Mouse (Mus musculus) heart, embryonic 14.5 days (tissue): Measurements from ENCODE around the gene Stoml3. TPM values are rescaled to one million over a fixed set of nuclear protein-coding genes. Genes with fewer than 3 reads are reported as not detected.
A peak's percentile ranks its signal among the peaks of the same experiment; 100 is the strongest.

Source experiments
- ATAC-seq: fragments of 200-750 bp; cut with Nextera tagmentation; 2 replicates; pipeline ENCODE4 v1.8.0; 2017; ENCODE audit warnings: low read depth, moderate TSS enrichment; ENCODE audit not compliant: insufficient number of reproducible peaks, insufficient read depth, low FRiP score
- H3K27ac ChIP-seq, 2 experiments: fragments of 200-500 bp in 1 of 2; fragments of 300-500 bp in 1 of 2; sonication (generic) in 1 of 2; replicated peaks in 1 of 2; 2 replicates each; pipeline ENCODE4 v1.5.1; 2012 to 2014; ENCODE audit warnings: low read depth in 2 of 2, low read length in 2 of 2, control low read depth in 1 of 2, mild to moderate bottlenecking in 1 of 2, mixed read lengths in 1 of 2; ENCODE audit not compliant: control insufficient read depth in 1 of 2, insufficient read depth in 1 of 2
- H3K27me3 ChIP-seq: fragments of 300-500 bp; sonication (generic); 2 replicates; pipeline ENCODE4 v1.6.1; 2014; ENCODE audit warnings: mild to moderate bottlenecking, low read length, control low read depth; ENCODE audit not compliant: control insufficient read depth, insufficient read depth
- H3K36me3 ChIP-seq: fragments of 300-500 bp; sonication (generic); 2 replicates; pipeline ENCODE4 v1.6.1; 2014; ENCODE audit warnings: mild to moderate bottlenecking, control low read depth, low read length, mixed read lengths; ENCODE audit not compliant: control insufficient read depth, insufficient read depth
- H3K4me1 ChIP-seq, 2 experiments: fragments of 200-500 bp in 1 of 2; fragments of 300-500 bp in 1 of 2; sonication (generic) in 1 of 2; 2 replicates each; pipeline ENCODE4 v1.6.1; 2012 to 2014; ENCODE audit warnings: low read length in 2 of 2, control low read depth in 1 of 2, mixed read lengths in 1 of 2; ENCODE audit not compliant: control insufficient read depth in 2 of 2, insufficient read depth in 2 of 2
- H3K4me2 ChIP-seq: fragments of 300-500 bp; sonication (generic); 2 replicates; pipeline ENCODE4 v1.6.1; 2014; ENCODE audit warnings: mild to moderate bottlenecking, low read length
- H3K4me3 ChIP-seq, 2 experiments: fragments of 200-500 bp in 1 of 2; fragments of 300-500 bp in 1 of 2; sonication (generic) in 1 of 2; 2 replicates each; pipeline ENCODE4 v1.5.1; 2012 to 2014; ENCODE audit warnings: low read length in 2 of 2, mild to moderate bottlenecking in 2 of 2, control low read depth in 1 of 2, low read depth in 1 of 2, moderate library complexity in 1 of 2; ENCODE audit not compliant: control insufficient read depth in 1 of 2, insufficient read depth in 1 of 2
- H3K9ac ChIP-seq: fragments of 300-500 bp; sonication (generic); 2 replicates; pipeline ENCODE4 v1.6.1; 2014; ENCODE audit warnings: mild to moderate bottlenecking, low read length
- H3K9me3 ChIP-seq: fragments of 300-500 bp; sonication (generic); 2 replicates; pipeline ENCODE4 v1.6.1; 2016; ENCODE audit warnings: low read length, control low read depth; ENCODE audit not compliant: control insufficient read depth
- WGBS: fragments of 180-500 bp; shearing (Covaris S2); extraction: QIAGEN DNeasy Blood & Tissue Kit; methylation state at CpG from one replicate; pipeline ENCODE4 v1.1.7; 2014; 5-methylcytosine and 5-hydroxymethylcytosine counted together
- polyA plus RNA-seq: library from polyadenylated mRNA; unstranded; fragments of >200 nt; fragmentation: Nextera tagmentation; extraction: Ambion mirVana; gene quantifications from 2 replicates; pipeline ENCODE4 v1.2.1, GENCODE M21; 2014

The Stoml3 gene
- polyA plus RNA-seq, 1 experiment from 2014 or later = 0.11 TPM

GRCm38 (mm10) chr3:53464146-53464698 lies 24.2 kb upstream of the Stoml3 start:
- WGBS = under 1% methylated on average over 20 of the region's 20 CpGs
- H3K9me3 ChIP-seq = no peaks in the 10 kb centered on the region
- peak overlapping the region in 1 of 2 experiments; percentile 76; a peak in 3 of 4 replicates for H3K27ac ChIP-seq
- H3K4me3 ChIP-seq = peak overlapping the region; percentile 80 to 100
- peaks cover 2 to 35% of the 10 kb centered on the region in 2 experiments for H3K4me1 ChIP-seq
- peak overlapping the region; percentile 86 for H3K9ac ChIP-seq
- no peak for ATAC-seq
- no peaks in the 10 kb centered on the region for H3K27me3 ChIP-seq
- peaks cover 30% of the 10 kb centered on the region for H3K36me3 ChIP-seq
- peak overlapping the region; percentile 95 for H3K4me2 ChIP-seq

GRCm38 (mm10) chr3:53465330-53465729 lies 23.1 kb upstream of the Stoml3 start:
- ATAC-seq = no peak
- H3K4me1 ChIP-seq = peaks cover 2 to 35% of the 10 kb centered on the region in 2 experiments
- 29% methylated on average over 6 of the region's 6 CpGs for WGBS

DNA sequence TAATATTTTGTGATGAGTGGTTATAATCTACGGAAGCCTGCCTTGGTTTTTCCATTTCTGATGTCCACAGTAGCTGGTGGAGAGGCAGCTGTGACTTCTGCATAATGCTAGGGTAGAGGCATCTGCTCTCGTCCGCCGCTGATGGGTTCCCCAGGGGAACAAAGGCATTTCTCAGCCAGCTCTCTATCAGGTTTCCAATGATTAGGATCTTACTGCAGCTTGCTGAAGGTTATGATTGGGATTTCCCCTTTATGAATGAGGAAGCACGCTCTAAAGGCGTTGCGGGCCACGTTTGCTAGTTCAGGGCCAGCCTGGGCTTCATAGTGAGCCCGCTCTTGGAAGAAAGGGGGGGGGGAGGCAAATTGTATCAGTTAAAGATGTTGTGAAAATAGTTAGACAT lies 22.0 kb upstream of the Stoml3 start:
- no peak overlapping the region for H3K27ac ChIP-seq
- H3K4me1 ChIP-seq = peaks cover 2 to 28% of the 10 kb centered on the region in 2 experiments
- 69% methylated on average over 9 of the region's 9 CpGs for WGBS
- no peak for ATAC-seq
- H3K4me3 ChIP-seq = no peak overlapping the region
- no peaks in the 10 kb centered on the region for H3K9me3 ChIP-seq
- no peaks in the 10 kb centered on the region for H3K27me3 ChIP-seq
- H3K9ac ChIP-seq = no peak overlapping the region
- H3K36me3 ChIP-seq = peaks cover 29% of the 10 kb centered on the region
- 0 out of 2 replicates have a peak overlapping the region, but pooled peaks have one; percentile 95 for H3K4me2 ChIP-seq

More at GRCm38 (mm10) chr3:53465330-53465729, 23.1 kb upstream of the Stoml3 start:
- Histone ChIP-seq H3K27ac (no peak overlapping the region), H3K36me3 (peaks cover 30% of the 10 kb centered on the region), H3K4me2 (peak overlapping the region; percentile 95), H3K27me3 (no peaks in the 10 kb centered on the region), H3K9ac (peak overlapping the region; percentile 60; the same call in 1 of the 2 replicates), H3K9me3 (no peaks in the 10 kb centered on the region), H3K4me3 (peak overlapping the region in 1 of 2 experiments; percentile 80; a peak in 2 of 4 replicates)

DNA sequence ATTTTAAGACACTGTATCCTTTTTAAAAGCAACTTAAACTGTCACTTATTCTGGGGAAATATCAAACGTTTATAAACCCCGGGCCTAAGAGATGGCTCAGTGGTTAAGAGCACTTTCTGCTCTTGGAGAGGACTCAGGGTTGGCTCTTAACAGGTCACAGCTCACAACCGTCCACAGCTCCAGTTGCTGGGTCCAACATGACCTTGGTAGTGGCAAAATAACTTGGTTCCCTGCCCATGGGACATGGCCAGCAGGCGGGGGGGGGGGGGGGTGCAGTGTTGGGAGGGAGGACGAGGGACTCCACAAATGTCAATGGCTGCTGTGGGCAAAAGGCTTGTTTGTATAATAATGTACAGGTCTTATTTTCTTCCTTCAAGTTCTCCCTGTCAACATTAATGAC lies 21.1 kb upstream of the Stoml3 start:
- Histone ChIP-seq H3K36me3 (peaks cover 34% of the 10 kb centered on the region), H3K27me3 (no peaks in the 10 kb centered on the region), H3K9ac (no peak overlapping the region), H3K27ac (no peak overlapping the region), H3K4me2 (no peak overlapping the region), H3K9me3 (no peaks in the 10 kb centered on the region), H3K4me3 (no peak overlapping the region), H3K4me1 (peaks cover 2 to 22% of the 10 kb centered on the region in 2 experiments)
- 65% methylated on average over 5 of the region's 5 CpGs for WGBS
- no peak for ATAC-seq

- Histone ChIP-seq H3K4me1 (peaks cover 2 to 22% of the 10 kb centered on the region in 2 experiments), H3K4me3 (no peak overlapping the region), H3K27me3 (no peaks in the 10 kb centered on the region), H3K9ac (no peak overlapping the region), H3K27ac (no peak overlapping the region), H3K9me3 (no peaks in the 10 kb centered on the region), H3K36me3 (peaks cover 57% of the 10 kb centered on the region), H3K4me2 (no peak overlapping the region)
- no peak for ATAC-seq
- 95% methylated on average over 5 of the region's 5 CpGs for whole genome bisulfite sequencing
These were observed 18.8 kb upstream of the Stoml3 start for GRCm38 (mm10) chr3:53469650-53470049.

DNA sequence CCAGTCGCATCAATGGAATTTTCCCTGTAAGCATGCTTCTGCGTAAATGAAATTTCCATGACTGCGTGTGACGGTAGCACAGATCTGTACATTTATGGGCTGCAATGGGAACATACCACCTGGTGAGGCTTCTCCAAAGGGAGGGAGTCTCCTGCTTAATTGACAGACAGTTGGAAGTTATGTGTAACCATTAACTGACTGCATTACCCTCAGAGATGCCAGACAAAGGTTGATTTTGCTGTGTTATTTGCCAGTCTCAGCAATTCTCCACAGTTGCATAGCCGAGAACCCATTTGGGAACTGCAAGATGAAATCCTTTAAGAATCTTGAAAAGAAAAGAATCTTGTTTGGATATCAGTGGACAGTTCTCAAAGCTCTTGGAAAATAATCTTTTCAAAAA lies 16.4 kb upstream of the Stoml3 start:
- no peak overlapping the region for H3K27ac ChIP-seq
- H3K9ac ChIP-seq = no peak overlapping the region
- H3K27me3 ChIP-seq = no peaks in the 10 kb centered on the region
- H3K4me2 ChIP-seq = no peak overlapping the region
- 94% methylated on average over 5 of the region's 5 CpGs for WGBS
- H3K4me1 ChIP-seq = peaks cover 0 to 3% of the 10 kb centered on the region in 2 experiments; a peak in 1 of 4 replicates
- no peak for ATAC-seq
- no peaks in the 10 kb centered on the region for H3K9me3 ChIP-seq
- no peak overlapping the region for H3K4me3 ChIP-seq
- H3K36me3 ChIP-seq = peaks cover 79% of the 10 kb centered on the region

- Histone ChIP-seq H3K27me3 (no peaks in the 10 kb centered on the region), H3K4me1 (no peaks in the 10 kb centered on the region), H3K4me2 (no peak overlapping the region), H3K9me3 (no peaks in the 10 kb centered on the region), H3K9ac (no peak overlapping the region), H3K36me3 (peaks cover 95% of the 10 kb centered on the region), H3K27ac (no peak overlapping the region), H3K4me3 (no peak overlapping the region)
- no peak for ATAC-seq
- 66% methylated on average over 4 of the region's 4 CpGs for WGBS
These were observed 14.3 kb upstream of the Stoml3 start for GRCm38 (mm10) chr3:53474179-53474578.

- 49% methylated on average over 6 of the region's 6 CpGs for WGBS
- H3K36me3 ChIP-seq = peaks cover 98% of the 10 kb centered on the region
- H3K4me2 ChIP-seq = no peak overlapping the region
- no peak overlapping the region for H3K27ac ChIP-seq
- H3K9me3 ChIP-seq = no peaks in the 10 kb centered on the region
- no peak overlapping the region for H3K9ac ChIP-seq
- H3K4me3 ChIP-seq = no peak overlapping the region
- no peak for ATAC-seq
- no peaks in the 10 kb centered on the region for H3K27me3 ChIP-seq
- H3K4me1 ChIP-seq = no peaks in the 10 kb centered on the region
These were observed 12.6 kb upstream of the Stoml3 start for GRCm38 (mm10) chr3:53475889-53476288.
